Mouse (Mus musculus): ENCODE results near the gene Tmem130. TPM values are rescaled to one million over a fixed set of nuclear protein-coding genes. Genes with fewer than 3 reads are reported as not detected.

The Tmem130 gene
- polyA plus RNA-seq, 1 experiment from 2014 or later = 0.12 TPM

DNA sequence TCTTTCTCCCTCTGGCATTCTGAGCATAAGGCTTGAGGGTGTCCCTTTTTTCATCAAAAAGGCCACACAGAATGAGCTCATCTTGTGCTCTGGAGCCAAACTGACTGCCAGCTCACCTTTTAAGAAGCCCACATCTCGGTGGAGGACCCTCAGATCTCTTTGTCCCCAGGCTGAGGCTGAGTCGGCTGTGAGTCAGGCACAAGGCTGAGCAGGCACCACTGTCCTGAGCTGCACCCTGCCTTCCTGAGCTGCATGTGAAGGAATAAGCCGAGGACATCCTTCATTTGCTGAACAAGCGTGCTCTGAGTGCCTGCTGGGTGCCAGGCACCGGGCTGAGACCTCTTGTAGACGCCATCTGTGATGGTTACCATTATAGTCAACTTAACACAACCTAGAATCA, 44.4 kb downstream of the Tmem130 start:
- Histone ChIP-seq H3K36me3 (ENCODE audit: insufficient read depth) (no peaks in the 10 kb centered on the region), H3K4me2 (no peak overlapping the region), H3K9ac (no peak overlapping the region), H3K4me3 (ENCODE audit: low read depth, low read length) (no peak overlapping the region), H3K4me1 (ENCODE audit: insufficient read depth) (no peaks in the 10 kb centered on the region), H3K27ac (ENCODE audit: low read depth) (no peak overlapping the region), H3K9me3 (ENCODE audit: low read depth, low read length) (no peaks in the 10 kb centered on the region), H3K27me3 (ENCODE audit: insufficient read depth, low read length) (no peaks in the 10 kb centered on the region)
- no peak for DNase-seq
- no peak for ATAC-seq (ENCODE audit: insufficient read depth)
- TF ChIP-seq CTCF (IDR thresholded peaks at IDR 0.05; ENCODE audit: low read depth) = no peak
- 61% methylated on average over 6 of the region's 6 CpGs for WGBS

DNA sequence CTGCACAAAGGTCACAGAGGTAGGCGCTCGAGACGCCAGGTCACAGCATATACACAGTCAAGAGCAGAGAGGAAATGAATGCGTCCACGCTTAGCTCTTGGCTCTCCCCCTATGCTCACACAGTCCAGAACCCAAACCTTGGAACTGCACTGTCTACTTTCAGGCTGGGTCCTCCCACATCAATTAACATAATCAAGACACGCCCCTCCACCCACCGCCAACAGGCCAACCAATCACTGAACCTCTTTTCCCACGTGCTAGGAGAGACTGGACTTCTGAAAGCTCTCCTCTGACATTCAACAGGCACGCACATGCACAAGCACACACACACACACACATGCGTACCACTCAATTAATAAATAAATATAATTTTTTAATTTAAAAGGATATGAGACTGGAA, 48.2 kb downstream of the Tmem130 start:
- no peak for TF ChIP-seq CTCF (IDR thresholded peaks at IDR 0.05; ENCODE audit: low read depth)
- DNase-seq (no peak), ATAC-seq (ENCODE audit: insufficient read depth) (no peak)
- H3K36me3 ChIP-seq (ENCODE audit: insufficient read depth) = no peaks in the 10 kb centered on the region
- 79% methylated on average over 10 of the region's 10 CpGs for WGBS
- no peak overlapping the region for H3K4me3 ChIP-seq (ENCODE audit: low read depth, low read length)
- H3K4me2 ChIP-seq = no peak overlapping the region
- H3K27me3 ChIP-seq (ENCODE audit: insufficient read depth, low read length) = no peaks in the 10 kb centered on the region
- H3K4me1 ChIP-seq (ENCODE audit: insufficient read depth) = no peaks in the 10 kb centered on the region
- H3K27ac ChIP-seq (ENCODE audit: low read depth) = no peak overlapping the region
- H3K9ac ChIP-seq = no peak overlapping the region
- no peaks in the 10 kb centered on the region for H3K9me3 ChIP-seq (ENCODE audit: low read depth, low read length)

DNA sequence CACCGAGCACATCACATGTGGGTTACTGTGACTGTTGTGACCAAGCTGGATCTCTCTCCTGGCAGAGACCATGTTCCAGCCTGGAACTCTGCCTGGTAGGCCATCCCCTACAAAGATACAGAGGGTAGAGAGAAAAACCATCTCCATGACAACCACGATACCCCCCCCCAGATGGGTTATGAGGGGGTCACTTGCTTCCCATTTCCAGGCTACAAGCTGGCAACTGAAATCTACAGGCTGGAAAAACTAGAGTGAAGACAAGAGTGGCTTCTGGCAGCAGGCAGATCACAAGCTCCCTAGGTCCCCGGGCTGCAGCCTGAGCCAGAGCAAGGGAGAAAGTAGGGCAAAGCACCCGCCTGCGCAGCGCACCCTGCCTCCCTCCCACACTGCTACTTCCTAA, 54.0 kb downstream of the Tmem130 start:
- Histone ChIP-seq H3K4me1 (ENCODE audit: insufficient read depth) (0 out of 2 replicates have a peak, but pooled peaks cover 4% of the 10 kb centered on the region), H3K27me3 (ENCODE audit: insufficient read depth, low read length) (no peaks in the 10 kb centered on the region), H3K9me3 (ENCODE audit: low read depth, low read length) (no peaks in the 10 kb centered on the region), H3K4me3 (ENCODE audit: low read depth, low read length) (no peak overlapping the region), H3K9ac (no peak overlapping the region), H3K4me2 (no peak overlapping the region), H3K27ac (ENCODE audit: low read depth) (no peak overlapping the region), H3K36me3 (ENCODE audit: insufficient read depth) (no peaks in the 10 kb centered on the region)
- DNase-seq (no peak), ATAC-seq (ENCODE audit: insufficient read depth) (no peak)
- 90% methylated on average over 6 of the region's 6 CpGs for WGBS
- no peak for TF ChIP-seq CTCF (IDR thresholded peaks at IDR 0.05; ENCODE audit: low read depth)

DNA sequence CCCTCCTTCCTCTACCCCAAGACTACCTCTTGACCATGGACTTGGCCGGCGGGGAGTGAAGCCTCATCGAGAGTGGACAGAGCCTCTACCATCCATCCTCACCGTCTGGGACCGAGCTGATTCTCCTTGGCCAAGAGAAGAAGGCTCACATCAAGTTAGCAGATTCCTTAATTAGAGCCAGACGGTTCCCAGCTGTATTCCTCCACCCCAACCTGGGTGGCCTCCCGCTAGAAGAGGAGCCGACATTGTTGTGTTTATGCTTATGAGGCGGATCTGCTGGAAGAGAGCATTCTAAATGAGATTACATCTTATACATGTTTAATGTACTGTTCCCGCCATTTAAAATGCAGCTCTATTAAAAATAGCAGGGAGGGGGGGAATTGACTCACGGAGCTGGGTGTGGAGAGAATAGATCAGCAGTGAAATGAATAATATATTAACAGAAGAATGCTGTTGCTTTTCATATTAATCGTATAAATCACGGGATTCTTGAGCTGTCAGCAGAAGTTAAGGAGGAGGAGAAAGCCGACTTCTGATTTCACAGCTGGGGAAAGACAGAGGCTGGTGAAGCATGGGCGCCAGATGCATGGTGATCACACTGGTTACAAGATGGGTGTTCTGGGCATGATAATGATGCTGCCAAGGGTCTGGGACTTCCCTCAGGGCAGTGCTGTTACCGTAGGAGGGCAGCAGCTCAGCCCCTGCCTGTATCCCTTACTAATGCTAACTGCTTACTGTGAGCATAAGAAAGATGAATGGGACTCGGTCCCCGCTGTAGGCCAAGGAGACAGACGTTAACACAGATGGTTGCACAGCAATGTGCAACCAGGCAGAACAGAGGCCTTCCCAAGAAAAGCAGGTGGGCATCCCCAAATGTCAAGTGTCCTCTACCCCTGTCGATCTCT, 57.9 kb downstream of the Tmem130 start:
- DNase-seq = peak; percentile 56
- Histone ChIP-seq H3K9me3 (ENCODE audit: low read depth, low read length) (no peaks in the 10 kb centered on the region), H3K4me3 (ENCODE audit: low read depth, low read length) (no peak overlapping the region), H3K27ac (ENCODE audit: low read depth) (no peak overlapping the region), H3K27me3 (ENCODE audit: insufficient read depth, low read length) (no peaks in the 10 kb centered on the region), H3K9ac (no peak overlapping the region), H3K36me3 (ENCODE audit: insufficient read depth) (no peaks in the 10 kb centered on the region), H3K4me2 (no peak overlapping the region), H3K4me1 (ENCODE audit: insufficient read depth) (0 out of 2 replicates have a peak, but pooled peaks cover 4% of the 10 kb centered on the region)
- no peak for TF ChIP-seq CTCF (IDR thresholded peaks at IDR 0.05; ENCODE audit: low read depth)
- WGBS = 51% methylated on average over 20 of the region's 20 CpGs
- peak; percentile 73 for ATAC-seq (ENCODE audit: insufficient read depth)

DNA sequence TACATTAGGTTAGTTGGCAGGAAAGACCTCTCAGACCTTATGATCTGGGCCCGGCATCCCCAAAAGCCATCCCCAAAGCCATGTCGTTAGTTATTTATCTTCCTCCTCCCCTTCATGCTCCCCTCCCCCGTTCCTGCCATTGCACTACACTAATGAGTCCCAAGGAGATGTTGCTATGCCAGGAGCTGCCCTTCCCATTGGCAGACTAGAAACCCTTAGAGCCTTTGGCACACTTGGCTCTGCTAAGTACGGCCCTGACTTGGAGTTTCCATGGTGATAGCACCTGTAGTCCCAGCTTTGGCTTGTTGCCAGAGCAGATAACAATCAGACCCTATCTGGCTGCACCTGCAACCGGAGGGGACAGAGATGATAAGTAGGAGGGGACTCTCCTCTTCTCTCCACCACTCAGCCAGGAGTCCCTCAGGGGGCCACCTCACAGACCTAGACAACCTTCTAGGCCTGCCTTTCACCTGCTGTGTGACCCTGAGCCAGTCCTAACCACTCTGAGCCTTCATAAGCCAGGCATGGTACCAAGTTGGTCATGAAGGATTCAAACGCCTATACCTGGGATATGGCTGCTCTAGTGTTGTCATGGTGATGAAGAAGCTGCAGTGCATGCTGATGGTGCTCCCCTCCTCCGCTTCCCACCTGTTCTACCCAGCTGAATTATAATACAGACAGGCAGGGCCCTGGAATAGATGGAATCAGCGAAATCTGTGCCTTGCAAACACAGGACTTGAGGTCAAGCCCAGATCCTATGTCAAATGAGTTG, 66.1 kb downstream of the Tmem130 start:
- WGBS = 59% methylated on average over 8 of the region's 8 CpGs
- Histone ChIP-seq H3K27me3 (ENCODE audit: insufficient read depth, low read length) (no peaks in the 10 kb centered on the region), H3K9ac (no peak overlapping the region), H3K9me3 (ENCODE audit: low read depth, low read length) (no peaks in the 10 kb centered on the region), H3K36me3 (ENCODE audit: insufficient read depth) (no peaks in the 10 kb centered on the region), H3K4me2 (no peak overlapping the region), H3K4me1 (ENCODE audit: insufficient read depth) (no peaks in the 10 kb centered on the region), H3K4me3 (ENCODE audit: low read depth, low read length) (no peak overlapping the region), H3K27ac (ENCODE audit: low read depth) (no peak overlapping the region)
- DNase-seq = peak; percentile 42
- TF ChIP-seq CTCF (IDR thresholded peaks at IDR 0.05; ENCODE audit: low read depth) = no peak
- ATAC-seq (ENCODE audit: insufficient read depth) = peak; percentile 54; the same call in 1 of the 2 replicates

DNA sequence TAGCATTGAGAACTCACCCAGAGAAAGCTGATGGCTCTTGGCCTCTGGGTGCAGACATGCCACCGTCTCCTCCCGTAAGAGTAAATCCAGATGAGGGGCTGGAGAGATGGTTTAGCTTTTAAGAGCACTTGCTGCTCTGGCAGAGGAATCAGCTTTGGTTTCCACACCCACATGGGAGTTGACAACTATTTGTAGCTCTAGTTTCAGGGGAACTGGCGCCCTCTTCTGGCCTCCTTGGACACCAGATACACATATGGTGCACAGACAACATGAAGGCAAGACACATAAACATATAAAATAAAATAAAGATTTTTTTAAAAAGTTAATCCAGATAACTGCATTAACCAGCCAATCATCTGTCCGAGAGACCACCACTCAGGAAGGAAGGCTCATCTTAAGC, 67.5 kb downstream of the Tmem130 start:
- ATAC-seq (ENCODE audit: insufficient read depth) (no peak), DNase-seq (peak; percentile 34)
- H3K27ac ChIP-seq (ENCODE audit: low read depth) = no peak overlapping the region
- no peaks in the 10 kb centered on the region for H3K9me3 ChIP-seq (ENCODE audit: low read depth, low read length)
- no peak overlapping the region for H3K4me2 ChIP-seq
- no peaks in the 10 kb centered on the region for H3K27me3 ChIP-seq (ENCODE audit: insufficient read depth, low read length)
- 71% methylated on average over 4 of the region's 4 CpGs for WGBS
- H3K9ac ChIP-seq = no peak overlapping the region
- H3K4me1 ChIP-seq (ENCODE audit: insufficient read depth) = no peaks in the 10 kb centered on the region
- peak; percentile 26; the same call in 1 of the 2 replicates for TF ChIP-seq CTCF (IDR thresholded peaks at IDR 0.05; ENCODE audit: low read depth)
- H3K4me3 ChIP-seq (ENCODE audit: low read depth, low read length) = no peak overlapping the region
- H3K36me3 ChIP-seq (ENCODE audit: insufficient read depth) = no peaks in the 10 kb centered on the region

DNA sequence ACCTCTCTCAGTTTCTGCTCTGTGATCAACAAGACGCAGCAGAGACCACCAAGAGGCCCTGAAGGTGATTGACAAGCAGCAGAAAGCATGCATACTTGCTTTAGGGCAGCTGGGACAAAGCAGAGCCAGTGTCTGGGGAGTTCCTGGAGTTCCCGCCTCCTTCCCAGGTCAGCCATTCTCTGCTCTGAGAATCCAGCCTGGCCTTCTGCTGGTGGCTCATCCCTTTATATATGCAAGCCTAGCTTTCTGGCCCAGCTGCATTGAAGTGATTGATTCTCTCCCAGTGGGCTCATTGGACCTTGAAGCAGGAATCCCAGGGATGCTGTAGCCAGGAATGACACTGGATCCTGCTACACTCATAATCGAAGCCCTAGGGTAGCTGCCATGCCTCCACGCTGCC, 70.2 kb downstream of the Tmem130 start:
- H3K27ac ChIP-seq (ENCODE audit: low read depth) = no peak overlapping the region
- no peaks in the 10 kb centered on the region for H3K4me1 ChIP-seq (ENCODE audit: insufficient read depth)
- 83% methylated on average over 4 of the region's 4 CpGs for WGBS
- H3K36me3 ChIP-seq (ENCODE audit: insufficient read depth) = no peaks in the 10 kb centered on the region
- no peak overlapping the region for H3K4me3 ChIP-seq (ENCODE audit: low read depth, low read length)
- H3K27me3 ChIP-seq (ENCODE audit: insufficient read depth, low read length) = no peaks in the 10 kb centered on the region
- no peak overlapping the region for H3K9ac ChIP-seq
- TF ChIP-seq CTCF (IDR thresholded peaks at IDR 0.05; ENCODE audit: low read depth) = no peak
- ATAC-seq (ENCODE audit: insufficient read depth) (no peak), DNase-seq (no peak)
- no peaks in the 10 kb centered on the region for H3K9me3 ChIP-seq (ENCODE audit: low read depth, low read length)
- no peak overlapping the region for H3K4me2 ChIP-seq
